Mouse (Mus musculus): ENCODE data around the gene 3110040N11Rik.

GRCm38 (mm10) chr7:81775325-81775724 is 14.0 kb downstream of the 3110040N11Rik start:
- no peak for TF ChIP-seq CTCF (IDR thresholded peaks at IDR 0.05)
- TF ChIP-seq POLR2A (IDR thresholded peaks at IDR 0.05; ENCODE audit: insufficient read depth, low read depth, low read length) = no peak
- TF ChIP-seq EP300 (IDR thresholded peaks at IDR 0.05; ENCODE audit: insufficient read depth, low read depth, low read length) = no peak
